Mouse (Mus musculus) liver, adult 2 months (tissue): ENCODE measurements around the gene Pum1.

Source experiments
- CTCF ChIP-seq: fragments of 200-500 bp; IDR thresholded peaks from 2 replicates; pipeline ENCODE4 v1.5.1; 2011; ENCODE audit warnings: low read depth, low read length, control low read depth
- POLR2A ChIP-seq: fragments of 200-500 bp; IDR thresholded peaks from 2 replicates; pipeline ENCODE4 v1.6.1; 2011; ENCODE audit warnings: low read length, control low read depth; ENCODE audit not compliant: insufficient read depth; ENCODE audit errors: extremely low read depth

DNA sequence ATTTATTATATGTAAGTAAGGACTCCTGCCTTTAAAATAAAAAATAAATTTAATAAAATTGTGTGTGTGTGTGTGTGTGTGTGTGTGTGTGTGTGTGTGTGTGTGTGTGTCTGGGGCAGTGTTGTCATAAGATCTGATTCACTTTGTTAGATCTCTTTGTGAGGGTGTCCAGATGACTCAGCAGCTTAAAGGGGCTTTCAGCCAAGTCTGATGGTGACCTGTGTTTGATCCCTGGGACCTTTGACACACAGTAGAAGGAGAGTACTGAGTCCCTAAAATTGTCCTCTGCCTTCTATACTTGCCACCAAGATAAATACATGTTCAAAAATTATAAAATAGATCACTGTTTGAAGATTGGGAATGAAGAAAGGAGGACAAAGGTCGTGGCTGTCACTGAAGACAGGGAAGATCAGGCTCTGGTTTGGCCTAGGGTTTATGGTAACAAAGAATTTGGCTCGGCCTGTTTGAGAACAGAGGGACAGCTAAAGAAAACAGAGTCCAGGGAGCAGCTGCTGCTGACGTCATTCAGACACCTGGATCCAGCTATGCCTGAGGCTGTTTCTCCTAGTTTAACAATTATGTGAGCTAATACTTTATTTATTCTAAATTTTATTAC lies 32.8 kb upstream of the Pum1 start:
- TF ChIP-seq CTCF (no peak), POLR2A (no peak)
